Mouse (Mus musculus): Measurements from ENCODE around the gene Tenm4.

Tenm4 gene

DNA sequence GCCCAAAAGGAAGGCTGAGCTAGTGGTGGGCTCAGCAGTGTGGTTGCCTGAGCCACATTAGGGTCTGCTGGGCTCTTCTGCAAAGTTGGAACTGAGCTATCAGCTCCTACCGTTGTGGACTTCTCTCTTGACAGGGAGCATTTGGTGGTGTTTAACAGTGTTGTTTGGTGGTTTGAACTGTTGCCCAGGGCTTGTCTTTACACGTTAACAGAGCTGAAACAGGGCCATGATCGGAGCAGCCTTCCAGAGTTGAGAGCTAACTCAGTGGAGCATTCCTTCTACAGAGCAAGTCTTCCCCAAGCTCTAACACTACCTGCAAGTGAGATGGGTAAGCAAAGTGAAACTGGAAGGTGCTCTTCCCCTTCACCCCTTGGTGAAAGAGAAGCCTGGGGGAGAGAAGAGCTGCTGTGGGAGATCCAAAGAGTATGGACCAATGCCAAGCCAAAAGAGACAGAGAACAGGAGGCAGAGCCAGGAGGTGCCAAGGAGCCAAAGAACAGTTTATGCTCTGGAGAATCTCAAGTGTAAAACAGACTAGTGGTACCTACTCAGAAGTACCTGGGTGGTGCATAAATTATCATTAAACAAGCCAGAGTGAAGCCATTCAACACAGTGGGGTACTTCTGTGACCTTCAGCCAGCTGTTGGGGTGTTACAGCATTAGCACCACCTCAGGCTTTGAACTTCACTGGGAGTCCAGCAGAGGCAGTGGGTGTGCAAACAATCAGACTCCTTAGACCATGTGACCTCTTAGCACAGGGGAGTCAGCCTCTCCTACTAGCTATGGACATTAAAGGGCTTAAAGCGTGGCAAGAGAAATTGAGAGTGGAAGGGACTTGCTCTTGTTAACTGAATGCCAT is 71.5 kb downstream of the Tenm4 start:
- in situ Hi-C loops (cut with MboI, MseI) = no loop called here

DNA sequence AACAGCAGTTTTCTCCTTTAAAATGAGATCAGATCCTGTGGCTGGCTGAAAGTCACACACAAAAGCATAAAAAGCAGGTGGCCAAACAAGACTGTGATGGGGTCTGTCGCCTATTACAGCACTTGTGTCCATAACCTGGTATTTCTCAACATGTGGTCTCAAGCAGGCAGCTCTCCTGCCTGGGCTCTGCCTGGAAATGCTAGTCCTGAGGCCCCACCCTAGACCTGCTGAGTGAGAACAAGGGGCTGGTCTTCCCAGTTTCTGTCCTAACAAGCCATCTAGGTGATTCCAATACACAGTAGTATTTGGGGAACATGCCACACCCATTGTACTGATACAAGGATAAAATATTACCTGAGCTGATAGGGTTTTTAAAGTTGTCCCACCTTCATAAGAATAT is 73.8 kb downstream of the Tenm4 start:
- in situ Hi-C loops (cut with MboI, MseI) = no loop called here

DNA sequence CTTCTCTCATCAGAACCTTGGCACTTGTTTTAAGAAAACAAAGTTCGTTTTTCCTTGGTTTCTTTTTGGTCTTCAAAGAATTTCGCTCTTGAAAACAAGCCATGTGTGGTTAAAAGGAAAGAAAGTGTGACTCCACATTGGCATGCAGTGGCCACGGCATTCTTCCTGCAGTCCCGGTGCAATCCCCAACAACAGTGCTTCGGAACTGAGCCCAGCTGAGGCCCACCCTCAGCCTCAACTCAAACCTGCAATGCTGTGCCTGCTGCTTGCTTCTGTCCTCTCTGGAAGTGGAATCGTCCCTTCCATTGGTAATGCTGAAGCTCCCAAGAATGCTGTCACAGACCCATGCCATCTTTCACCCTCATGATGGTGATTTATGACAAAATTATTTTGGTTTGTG is 88.6 kb downstream of the Tenm4 start:
- in situ Hi-C loops (cut with MboI, MseI) = no loop called here

DNA sequence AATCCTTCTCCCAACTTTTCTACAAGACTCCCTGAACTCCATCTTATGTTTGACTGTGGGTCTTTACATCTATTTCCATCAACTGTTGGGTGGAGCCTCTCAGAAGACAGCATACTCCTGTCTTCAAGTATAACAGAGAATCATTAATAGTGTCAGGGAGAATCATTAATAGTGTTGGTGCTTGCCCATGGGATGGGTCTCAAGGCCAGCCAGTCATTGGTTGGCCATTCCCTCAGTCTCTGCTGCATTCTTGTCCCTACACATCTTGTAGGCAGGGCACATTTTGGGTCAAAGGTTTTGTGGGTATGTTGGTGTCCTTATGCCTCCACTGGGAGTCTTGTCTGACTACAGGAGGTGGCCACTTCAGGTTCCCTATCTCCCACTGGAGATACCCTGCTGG is 91.1 kb downstream of the Tenm4 start:
- in situ Hi-C loops (cut with MboI, MseI) = no loop called here

DNA sequence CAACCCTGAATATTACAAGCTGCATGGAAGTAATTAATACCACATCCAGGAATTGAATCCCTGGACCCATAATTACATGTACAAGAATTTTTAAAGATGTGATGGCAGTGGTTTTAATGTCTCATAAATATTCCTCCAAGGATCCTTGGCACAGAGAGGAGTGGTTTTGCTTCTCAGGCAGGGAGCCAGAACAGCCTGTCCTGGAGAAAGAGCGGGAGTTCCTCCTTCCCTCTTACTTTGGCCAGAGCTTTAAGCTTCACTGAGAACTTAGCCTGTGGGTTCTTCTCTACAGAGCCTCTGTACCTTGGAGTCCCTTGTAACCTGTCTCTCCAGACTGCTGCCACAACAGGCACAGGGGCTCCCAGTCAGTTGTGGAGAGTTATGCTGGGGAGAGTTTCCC is 94.9 kb downstream of the Tenm4 start:
- in situ Hi-C loops (cut with MboI, MseI) = no loop called here

DNA sequence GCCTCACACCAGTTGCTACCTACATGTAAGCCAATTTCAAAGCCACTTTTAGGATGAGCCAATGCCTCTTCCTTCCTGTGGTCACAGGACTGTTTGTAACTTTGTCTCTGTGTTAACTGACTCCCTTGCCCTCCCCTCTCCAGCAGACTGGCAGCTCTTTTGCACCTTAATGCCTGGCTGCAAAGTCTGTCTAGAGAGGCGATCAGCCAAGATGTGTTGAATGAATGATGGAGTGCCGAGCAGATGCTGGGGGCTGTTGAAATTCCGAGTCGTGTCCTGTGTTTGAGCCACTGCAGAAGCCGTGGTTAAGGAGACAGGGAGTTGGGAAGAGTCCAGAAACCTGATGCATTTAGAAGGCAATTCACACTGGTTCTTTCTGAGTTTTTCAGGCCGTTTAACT is 96.2 kb downstream of the Tenm4 start:
- in situ Hi-C loops (cut with MboI, MseI) = no loop called here

DNA sequence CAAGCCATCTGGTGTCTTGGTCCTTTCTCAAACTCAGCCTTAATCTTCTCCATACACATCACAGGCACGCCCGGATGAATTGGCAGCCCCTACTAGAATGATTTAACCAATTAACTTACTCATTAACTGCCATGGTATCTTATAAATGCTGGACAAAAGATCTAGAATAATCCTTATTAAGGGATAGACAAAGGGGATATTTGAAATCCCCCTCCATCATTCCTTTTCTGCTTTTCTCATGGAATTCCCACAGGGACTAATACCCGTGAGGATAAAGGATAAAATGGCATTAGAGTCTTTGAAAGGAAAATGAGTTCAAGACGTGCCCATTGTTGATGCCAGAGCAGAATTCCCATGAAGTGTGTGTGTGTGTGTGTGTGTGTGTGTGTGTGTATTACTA is 99.6 kb downstream of the Tenm4 start:
- in situ Hi-C loops (cut with MboI, MseI) = no loop called here

DNA sequence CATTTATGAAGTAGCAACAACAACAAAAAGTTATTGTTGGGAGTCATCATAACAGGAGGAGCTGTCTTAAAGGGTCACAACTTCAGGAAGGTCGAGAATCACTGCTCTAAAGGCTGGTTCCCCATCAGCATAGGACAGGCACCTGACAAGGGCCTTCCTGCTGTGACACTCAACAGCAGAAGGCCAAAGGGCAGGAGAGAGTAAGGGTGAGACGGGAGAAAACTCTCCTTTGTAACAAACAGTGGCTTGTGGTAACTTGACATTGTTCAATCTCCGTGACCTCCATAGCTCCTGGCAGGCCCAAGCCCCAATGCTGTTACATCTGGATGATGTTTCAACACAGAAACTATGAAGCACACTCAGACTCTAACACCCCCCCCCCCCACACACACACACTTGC is 101.0 kb downstream of the Tenm4 start:
- in situ Hi-C loops (cut with MboI, MseI) = no loop called here

DNA sequence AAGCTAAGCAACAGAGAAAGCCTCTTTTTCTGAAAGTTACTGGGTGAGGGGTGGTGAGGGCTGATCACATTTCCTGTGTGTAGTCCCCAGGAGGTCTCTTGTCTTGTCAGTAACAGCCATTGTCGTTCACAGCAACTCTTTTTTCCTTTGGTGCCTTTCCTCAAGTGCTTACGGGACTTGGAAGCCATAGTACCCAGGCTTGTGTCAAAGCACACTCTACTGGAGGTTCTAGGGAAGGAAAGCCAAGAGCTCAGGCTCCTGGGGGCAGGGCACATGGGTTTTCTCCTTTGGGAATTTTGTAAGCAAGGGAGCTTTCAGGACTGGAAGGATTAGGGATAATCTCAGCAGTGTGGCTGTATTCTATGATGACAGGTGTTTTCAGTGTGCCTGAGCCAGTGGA is 103.4 kb downstream of the Tenm4 start:
- in situ Hi-C loops (cut with MboI, MseI) = no loop called here

DNA sequence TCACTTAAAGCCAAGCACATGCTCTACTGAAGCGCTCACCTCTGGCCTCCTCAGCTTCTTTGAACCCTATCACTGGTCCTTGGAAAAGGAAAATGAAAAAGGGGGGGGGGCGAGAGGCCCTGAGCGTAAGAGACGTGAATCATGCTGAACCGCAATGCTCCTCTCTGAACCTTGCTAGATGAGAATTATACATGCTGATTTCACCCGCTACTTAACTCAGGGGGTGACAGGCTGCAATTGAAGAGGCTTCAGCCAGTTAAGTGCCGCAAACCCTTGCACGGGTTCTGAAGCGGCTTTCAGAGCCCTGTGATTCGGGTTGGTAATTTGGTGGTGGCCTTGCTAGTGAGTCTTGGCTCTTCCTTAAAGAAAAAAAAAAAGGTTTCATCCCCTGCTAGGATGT is 106.5 kb downstream of the Tenm4 start:
- in situ Hi-C loops (cut with MboI, MseI) = no loop called here

DNA sequence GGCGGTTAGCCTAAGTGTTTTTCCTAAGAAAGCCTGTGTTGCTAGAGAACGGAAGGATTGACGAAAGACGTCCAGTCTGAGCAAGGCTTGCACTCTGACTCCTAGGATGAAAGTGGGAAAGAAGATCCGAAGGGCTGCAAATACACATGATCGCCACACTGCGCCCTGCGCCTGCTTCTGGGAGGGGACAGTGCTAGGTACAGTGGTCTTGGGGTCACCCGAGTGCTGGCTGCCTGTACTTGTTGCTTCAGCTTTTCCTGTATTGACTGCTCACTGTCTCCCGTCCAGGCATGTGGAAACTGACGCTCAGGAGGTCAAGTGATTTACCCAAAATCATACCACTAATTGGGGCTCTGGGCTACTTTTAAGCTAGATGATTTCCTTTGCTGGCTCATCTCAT is 107.3 kb downstream of the Tenm4 start:
- in situ Hi-C loops (cut with MboI, MseI) = no loop called here

DNA sequence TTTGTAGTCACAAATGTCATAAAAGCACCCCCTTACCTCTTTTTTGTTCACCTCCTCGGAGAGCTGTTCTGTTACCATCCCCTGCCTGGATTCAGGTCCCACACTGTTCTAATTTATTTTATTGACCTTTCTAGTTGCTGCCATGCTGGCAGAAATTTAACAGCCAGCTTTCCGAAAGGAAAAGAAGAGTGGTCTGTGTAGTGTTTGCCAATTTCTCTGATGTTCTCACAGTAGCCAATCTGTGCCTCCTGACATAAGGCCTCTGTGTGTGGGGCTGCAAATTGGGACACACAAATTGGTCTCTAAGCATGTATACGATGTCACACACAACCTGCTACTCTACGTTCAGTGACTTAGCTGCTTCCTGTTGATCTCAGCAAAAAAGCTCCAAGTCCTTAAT is 109.7 kb downstream of the Tenm4 start:
- in situ Hi-C loops (cut with MboI, MseI) = no loop called here

DNA sequence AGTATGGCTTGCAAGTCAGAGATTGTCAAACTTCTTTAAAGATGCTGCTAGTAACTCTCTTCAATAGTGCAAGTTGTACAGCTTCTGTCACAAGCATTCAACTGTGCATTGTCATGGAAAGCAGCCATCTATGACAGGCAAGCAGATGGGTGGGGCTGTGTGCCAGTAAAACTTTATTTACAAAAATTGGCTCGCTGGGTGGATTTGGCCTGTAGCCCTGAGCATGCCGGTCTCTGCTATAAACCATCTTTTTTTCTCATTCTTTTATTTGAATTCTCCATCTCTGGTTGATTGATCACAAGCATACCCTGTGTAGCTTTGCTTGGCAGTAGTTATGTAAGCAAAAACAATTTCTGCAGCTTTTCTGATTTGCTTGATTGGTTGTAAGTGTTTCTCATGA is 119.5 kb downstream of the Tenm4 start:
- in situ Hi-C loops (cut with MboI, MseI) = no loop called here

DNA sequence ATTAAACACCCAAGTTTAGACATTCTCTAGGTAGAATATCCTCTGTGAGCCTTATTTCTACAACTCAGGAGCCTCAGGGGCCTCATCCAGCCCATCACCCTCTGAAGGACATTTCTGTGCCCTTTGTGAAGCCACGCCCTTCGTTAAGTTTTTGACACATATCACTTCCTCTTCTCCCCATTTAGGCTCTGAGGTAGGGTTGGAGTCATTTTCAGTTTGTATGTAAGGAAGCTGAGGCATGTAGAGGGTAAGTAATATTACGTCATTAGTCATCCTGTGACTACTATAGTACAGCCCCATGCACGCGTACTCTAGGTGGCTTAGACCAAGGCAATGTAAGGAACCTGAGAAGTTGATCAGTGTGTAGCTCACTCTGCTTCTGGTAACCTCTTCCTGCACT is 124.9 kb downstream of the Tenm4 start:
- in situ Hi-C loops (cut with MboI, MseI) = no loop called here

DNA sequence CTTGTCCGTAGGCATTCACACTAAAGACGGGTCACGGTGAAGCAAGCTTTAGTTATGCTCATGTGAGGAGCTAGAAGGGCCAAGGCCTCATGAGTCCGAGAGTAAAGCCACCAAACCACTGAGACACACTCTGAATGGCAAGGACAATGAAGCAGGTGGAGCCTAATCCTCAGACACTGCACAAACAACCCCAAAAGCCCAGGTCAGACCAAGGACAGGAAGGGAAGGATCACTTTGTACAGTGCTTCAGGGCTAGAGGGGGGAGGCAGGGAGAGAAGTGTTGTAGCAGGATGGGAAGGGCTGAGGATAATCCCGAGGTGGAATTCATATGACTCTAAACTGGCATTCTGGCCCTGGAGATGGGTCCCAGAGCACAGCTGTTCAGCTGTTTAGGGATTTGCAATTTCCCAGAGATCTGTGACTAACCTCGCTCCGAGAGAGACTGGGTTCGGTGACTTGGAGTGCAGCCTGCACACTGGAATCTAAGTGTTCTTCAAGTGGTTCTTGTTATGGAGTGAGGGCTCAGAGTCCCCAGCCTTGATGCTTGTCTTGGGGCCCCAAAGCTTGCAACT is 129.9 kb downstream of the Tenm4 start:
- in situ Hi-C loops (cut with MboI, MseI) = loop anchor here (25.0 kb wide), 1 partner anchor 1414 kb away; no protein-coding TSS in a partner anchor

DNA sequence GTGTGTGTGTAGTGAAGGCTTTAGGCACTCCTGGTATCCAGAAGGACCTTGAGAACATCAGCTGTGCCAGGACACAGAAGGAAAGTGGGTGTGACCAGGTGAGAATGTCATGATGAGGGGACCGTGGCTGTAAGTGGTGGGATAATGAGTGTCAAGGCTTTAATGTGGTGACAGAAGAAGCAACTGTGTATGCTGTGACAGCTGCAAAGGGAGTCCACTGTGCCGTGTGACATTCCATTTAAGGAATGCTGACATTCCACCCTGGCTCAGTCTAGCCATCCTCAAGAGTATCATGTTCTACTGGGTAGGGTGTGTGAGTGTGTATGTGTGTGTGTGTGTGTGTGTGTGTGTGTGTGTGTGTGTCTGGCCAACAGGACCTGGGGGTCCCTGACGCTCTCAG is 130.8 kb downstream of the Tenm4 start:
- in situ Hi-C loops (cut with MboI, MseI) = loop anchor here (25.0 kb wide), 1 partner anchor 1415 kb away; no protein-coding TSS in a partner anchor

DNA sequence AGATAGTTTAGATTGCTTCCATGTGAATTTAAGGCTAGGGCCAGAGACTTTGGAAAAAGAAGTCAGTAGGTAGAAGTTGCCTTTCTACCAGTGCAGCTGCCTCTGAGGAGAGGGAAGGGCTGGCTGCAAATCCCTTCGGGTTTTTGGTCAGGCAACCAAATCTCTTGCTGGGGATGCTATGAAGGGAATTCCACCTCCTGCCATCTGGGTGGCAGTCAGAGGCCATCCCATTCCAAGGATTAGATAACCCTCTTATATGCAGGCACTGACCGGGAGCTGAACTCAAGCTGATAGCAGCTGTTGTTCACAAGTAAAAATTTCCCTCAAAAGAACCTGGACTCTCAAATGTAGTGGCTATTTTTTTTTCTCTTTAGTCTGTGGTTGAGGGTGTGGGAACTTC is 132.9 kb downstream of the Tenm4 start:
- in situ Hi-C loops (cut with MboI, MseI) = loop anchor here (25.0 kb wide), 1 partner anchor 1417 kb away; no protein-coding TSS in a partner anchor

DNA sequence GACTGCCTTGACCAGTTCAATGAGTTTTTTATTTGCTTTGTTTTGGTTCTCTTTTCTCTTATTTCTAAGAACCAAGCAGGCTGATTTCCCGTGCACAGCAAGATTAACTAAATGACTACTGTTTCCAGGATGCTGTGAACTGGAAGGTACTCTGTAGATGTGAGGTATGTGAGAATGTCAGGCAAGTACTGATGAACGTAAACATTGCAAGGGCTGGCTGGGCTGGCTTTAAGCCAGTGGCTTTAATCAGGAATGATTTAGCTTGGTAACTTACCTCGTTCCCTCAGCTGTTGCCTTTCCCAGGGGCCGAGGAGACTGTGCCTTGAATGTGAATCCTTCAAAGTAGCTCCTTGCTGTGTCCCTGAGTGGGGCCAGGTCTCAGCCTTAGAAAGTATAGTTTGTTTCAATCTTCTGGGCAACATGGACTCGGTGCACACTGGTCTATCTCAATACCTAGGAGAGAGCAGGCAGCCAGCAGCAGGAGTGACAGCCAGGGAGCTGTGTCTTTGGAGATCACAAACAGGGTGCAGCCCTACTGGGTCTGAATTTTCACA is 134.4 kb downstream of the Tenm4 start:
- in situ Hi-C loops (cut with MboI, MseI) = loop anchor here (25.0 kb wide), 1 partner anchor 1418 kb away; no protein-coding TSS in a partner anchor

DNA sequence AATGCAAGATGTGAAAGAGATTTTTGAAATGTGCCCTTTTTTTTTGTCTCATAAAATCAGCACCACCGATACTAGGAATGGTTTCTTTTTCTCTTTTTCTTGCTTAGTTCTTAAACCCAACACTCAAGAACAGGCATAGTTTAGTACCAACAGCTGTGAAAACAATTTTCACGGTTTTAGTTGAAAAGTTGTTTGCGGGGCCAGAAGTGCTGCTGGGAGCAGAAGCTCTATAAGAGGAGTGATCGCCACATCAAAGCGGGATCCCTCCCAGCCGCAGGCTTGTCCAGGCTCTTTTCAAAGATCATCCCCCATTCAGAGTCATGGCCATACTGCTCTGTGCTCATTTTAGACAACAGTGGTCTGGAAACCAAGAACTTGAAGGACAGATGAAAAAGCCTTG is 137.1 kb downstream of the Tenm4 start:
- in situ Hi-C loops (cut with MboI, MseI) = loop anchor here (25.0 kb wide), 1 partner anchor 1421 kb away; no protein-coding TSS in a partner anchor

DNA sequence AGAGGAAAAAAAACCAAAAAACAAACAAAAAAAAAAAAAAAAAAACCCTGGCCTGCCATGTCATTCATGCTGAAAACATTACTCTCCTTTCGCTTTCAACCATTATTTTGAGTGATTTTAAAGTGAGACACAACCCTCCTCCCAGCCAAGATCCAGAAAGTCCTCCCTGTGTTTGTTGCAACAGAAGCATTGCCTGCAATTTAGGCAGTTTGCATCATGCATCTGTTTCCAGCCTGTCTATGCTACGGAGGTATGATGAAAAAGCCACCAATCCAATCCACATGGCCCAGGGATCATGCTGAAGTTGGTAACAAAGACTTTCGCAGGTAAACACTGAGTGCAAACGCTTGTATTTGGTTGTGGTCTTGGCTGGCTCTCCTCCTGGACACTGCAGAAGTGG is 158.3 kb downstream of the Tenm4 start:
- in situ Hi-C loops (cut with MboI, MseI) = no loop called here

DNA sequence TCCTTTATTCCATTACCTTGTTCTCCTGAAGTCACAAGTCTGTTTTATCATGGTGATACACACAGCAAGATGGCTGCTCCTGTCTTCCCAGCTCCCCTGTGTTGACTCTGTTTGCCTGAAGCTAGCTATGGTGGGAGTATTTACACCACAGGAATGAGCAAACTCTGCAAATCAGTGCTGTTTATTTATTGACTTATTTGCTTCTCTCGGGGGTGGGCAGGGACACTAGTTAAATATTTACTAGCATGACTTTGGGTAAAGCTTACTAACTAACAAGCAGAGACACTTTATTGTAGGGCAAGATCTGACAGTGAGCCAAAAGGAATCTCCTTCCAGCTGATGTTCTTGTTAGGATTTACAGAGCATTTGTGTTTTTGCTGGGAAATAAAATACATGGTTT is 160.1 kb downstream of the Tenm4 start:
- in situ Hi-C loops (cut with MboI, MseI) = no loop called here

DNA sequence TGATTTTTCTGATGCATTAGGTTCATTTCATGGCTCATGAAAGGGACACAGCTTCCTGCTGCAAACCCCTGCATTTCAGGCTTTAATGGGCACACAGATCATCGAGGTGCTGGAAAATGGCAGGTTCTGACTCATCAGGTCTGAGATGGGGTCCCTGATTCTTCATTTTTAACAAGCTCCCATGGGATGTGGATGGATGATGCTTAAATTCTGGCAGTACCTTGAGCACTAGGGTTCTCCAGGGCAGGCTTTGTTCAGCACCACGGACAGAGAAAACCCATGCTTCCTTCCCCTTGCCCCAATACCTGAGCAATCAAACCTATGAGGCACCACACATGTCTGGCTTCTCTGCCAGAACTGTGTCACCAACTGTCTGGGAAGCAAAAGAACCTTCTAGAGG is 163.3 kb downstream of the Tenm4 start:
- in situ Hi-C loops (cut with MboI, MseI) = no loop called here

DNA sequence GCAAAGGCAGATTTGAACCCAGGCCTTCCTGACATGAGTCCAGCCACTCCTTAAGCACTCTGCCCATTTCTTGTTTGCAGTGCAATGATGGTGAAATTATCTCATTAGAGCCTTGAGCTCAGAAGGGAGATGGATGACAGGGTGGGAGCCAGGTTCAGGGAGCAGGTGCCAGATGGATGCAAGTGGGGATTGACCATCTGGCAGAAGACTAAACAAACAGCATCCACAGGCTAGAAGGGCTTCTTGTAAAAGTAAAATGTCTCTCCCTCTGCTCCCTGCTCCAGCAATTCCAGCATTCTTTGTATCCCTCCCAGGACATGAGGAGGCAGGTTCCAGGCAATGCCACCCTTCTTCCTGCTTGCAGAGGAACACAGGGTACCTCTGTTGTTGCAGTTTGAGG is 165.3 kb downstream of the Tenm4 start:
- in situ Hi-C loops (cut with MboI, MseI) = no loop called here

Data from T-helper 2 cell (primary cell).